In genomic region chr12:57958527-57958926, GRCm38 (mm10) we compare ENCODE assay signal across 35 mouse cellular contexts.
"Had no signal": no experiment of that assay in that cellular context is flagged by ENCODE, and none has a peak within 500 bp of the region (broad histone marks: within the 10 kb centered on the region; RNA-seq: fewer than 3 reads in every experiment).

No protein-coding gene starts in this region.

- H3K27ac ChIP-seq: heart, embryonic 10.5 days; heart, embryonic 13.5 days; heart, embryonic 15.5 days; hindbrain, embryonic 10.5 days; hindbrain, embryonic 12.5 days; hindbrain, embryonic 13.5 days; hindbrain, embryonic 14.5 days; hindbrain, embryonic 15.5 days; hindbrain, postnatal 0 days; intestine, embryonic 15.5 days; kidney, embryonic 15.5 days; kidney, postnatal 0 days; layer of hippocampus, adult 2 months had no signal

- H3K4me1 ChIP-seq: heart, embryonic 10.5 days; heart, embryonic 12.5 days; heart, embryonic 13.5 days; heart, embryonic 15.5 days; hindbrain, embryonic 10.5 days; hindbrain, embryonic 12.5 days; hindbrain, embryonic 13.5 days; hindbrain, embryonic 15.5 days; intestine, embryonic 15.5 days; kidney, embryonic 15.5 days had no signal

- DNase-seq: heart, postnatal 10 days; heart, postnatal 14 days; heart, postnatal 36 days; heart, postnatal 4 days; kidney, adult 11 months; kidney, adult 18-20 months; kidney, adult 2 months; kidney, adult 8-10 months; kidney, adult 9 months; kidney, postnatal 10 days; kidney, postnatal 14 days; kidney, postnatal 25 days; kidney, postnatal 36 days; kidney, postnatal 4 days; layer of hippocampus, adult 9-11 months; layer of hippocampus, postnatal 36 days had no signal

- H3K9ac ChIP-seq: heart, embryonic 12.5 days; heart, embryonic 13.5 days; heart, embryonic 15.5 days; hindbrain, embryonic 12.5 days; hindbrain, embryonic 13.5 days; hindbrain, embryonic 14.5 days; hindbrain, embryonic 15.5 days; intestine, embryonic 15.5 days; kidney, embryonic 15.5 days had no signal

- H3K36me3 ChIP-seq: heart, embryonic 10.5 days; heart, embryonic 12.5 days; heart, embryonic 13.5 days; heart, embryonic 15.5 days; hindbrain, embryonic 10.5 days; hindbrain, embryonic 12.5 days; hindbrain, embryonic 13.5 days; hindbrain, embryonic 15.5 days; intestine, embryonic 15.5 days; kidney, embryonic 15.5 days had no signal

- H3K4me3 ChIP-seq: heart, embryonic 10.5 days; heart, embryonic 12.5 days; heart, embryonic 13.5 days; heart, embryonic 15.5 days; hindbrain, embryonic 10.5 days; hindbrain, embryonic 12.5 days; hindbrain, embryonic 13.5 days; hindbrain, embryonic 15.5 days; intestine, embryonic 15.5 days; kidney, embryonic 15.5 days; layer of hippocampus, adult 2 months had no signal

- H3K27me3 ChIP-seq: heart, embryonic 12.5 days; heart, embryonic 13.5 days; heart, embryonic 15.5 days; hindbrain, embryonic 12.5 days; hindbrain, embryonic 13.5 days; hindbrain, embryonic 15.5 days; intestine, embryonic 15.5 days; kidney, embryonic 15.5 days had no signal

- H3K9me3 ChIP-seq: heart, embryonic 10.5 days; heart, embryonic 12.5 days; heart, embryonic 13.5 days; heart, embryonic 15.5 days; hindbrain, embryonic 10.5 days; hindbrain, embryonic 12.5 days; hindbrain, embryonic 13.5 days; hindbrain, embryonic 15.5 days; intestine, embryonic 15.5 days; kidney, embryonic 15.5 days had no signal

- H3K4me2 ChIP-seq: heart, embryonic 11.5 days; heart, embryonic 12.5 days; heart, embryonic 13.5 days; heart, embryonic 15.5 days; hindbrain, embryonic 12.5 days; hindbrain, embryonic 13.5 days; hindbrain, embryonic 14.5 days; hindbrain, embryonic 15.5 days; intestine, embryonic 15.5 days; kidney, embryonic 15.5 days had no signal

- ATAC-seq: hindbrain, embryonic 16.5 days; hindbrain, postnatal 0 days; inflammation-experienced regulatory T-cells, adult 6 months; intestine, embryonic 15.5 days; intestine, embryonic 16.5 days; intestine, postnatal 0 days had no signal
